Mouse (Mus musculus) bone marrow macrophage, adult 2 months (primary cell): ENCODE measurements at regions not wholly inside any gene's neighbourhood (a gene's known extent, or its start where the extent isn't known, plus 50 kb on each side); places are given as distances from the start of the nearest gene placed in this dataset.

ENCODE experiments used
- H3K27ac ChIP-seq: 2 replicates; pipeline ENCODE4 v1.5.1; 2012; ENCODE audit warnings: low read depth, low read length; ENCODE audit not compliant: insufficient read depth
- H3K4me1 ChIP-seq: 2 replicates; pipeline ENCODE4 v1.6.1; 2012; ENCODE audit warnings: low read length; ENCODE audit not compliant: control insufficient read depth, insufficient read depth
- H3K4me3 ChIP-seq: 2 replicates; pipeline ENCODE4 v1.5.1; 2012; ENCODE audit warnings: mild to moderate bottlenecking, low read length, moderate library complexity; ENCODE audit not compliant: insufficient read depth
- CTCF ChIP-seq: IDR thresholded peaks from 2 replicates; pipeline ENCODE4 v1.5.1; 2012; ENCODE audit warnings: low read depth, mild to moderate bottlenecking, low read length, moderate library complexity
- POLR2A ChIP-seq: IDR thresholded peaks from 2 replicates; pipeline ENCODE4 v1.6.1; 2012; ENCODE audit warnings: mild to moderate bottlenecking, low read depth, low read length, borderline replicate concordance

- no peak overlapping the region for H3K4me3 ChIP-seq
- TF ChIP-seq POLR2A (no peak), CTCF (no peak)
- H3K27ac ChIP-seq: no peak overlapping the region
- H3K4me1 ChIP-seq: no peaks in the 10 kb centered on the region
These were observed 670.0 kb downstream of the Kcnj2 start for GRCm38 (mm10) chr11:111735961-111736360.

GRCm38 (mm10) chr11:111743356-111743755 is 677.4 kb downstream of the Kcnj2 start:
- Histone ChIP-seq H3K4me3 (no peak overlapping the region), H3K4me1 (no peaks in the 10 kb centered on the region), H3K27ac (no peak overlapping the region)
- TF ChIP-seq CTCF (no peak), POLR2A (no peak)

GRCm38 (mm10) chr11:111747262-111747946 is 681.4 kb downstream of the Kcnj2 start:
- Histone ChIP-seq H3K4me3 (no peak overlapping the region), H3K4me1 (no peaks in the 10 kb centered on the region), H3K27ac (no peak overlapping the region)
- no peak for TF ChIP-seq POLR2A

GRCm38 (mm10) chr11:111747947-111748322 is 682.0 kb downstream of the Kcnj2 start:
- no peak overlapping the region for H3K4me3 ChIP-seq
- TF ChIP-seq POLR2A (no peak), CTCF (no peak)
- H3K27ac ChIP-seq: no peak overlapping the region
- H3K4me1 ChIP-seq: no peaks in the 10 kb centered on the region

- TF ChIP-seq CTCF (no peak), POLR2A (no peak)
- H3K4me1 ChIP-seq: no peaks in the 10 kb centered on the region
- H3K27ac ChIP-seq: no peak overlapping the region
- H3K4me3 ChIP-seq: no peak overlapping the region
These were observed 682.5 kb downstream of the Kcnj2 start for GRCm38 (mm10) chr11:111748496-111748895.

GRCm38 (mm10) chr11:111754735-111755134 is 688.8 kb downstream of the Kcnj2 start:
- no peak for TF ChIP-seq POLR2A
- no peak for TF ChIP-seq CTCF
- no peak overlapping the region for H3K27ac ChIP-seq
- H3K4me1 ChIP-seq: no peaks in the 10 kb centered on the region
- no peak overlapping the region for H3K4me3 ChIP-seq

GRCm38 (mm10) chr11:111763081-111763480 is 697.1 kb downstream of the Kcnj2 start:
- H3K4me1 ChIP-seq: no peaks in the 10 kb centered on the region
- no peak overlapping the region for H3K4me3 ChIP-seq
- TF ChIP-seq CTCF: no peak
- no peak overlapping the region for H3K27ac ChIP-seq

GRCm38 (mm10) chr11:111766371-111767011 is 700.5 kb downstream of the Kcnj2 start:
- TF ChIP-seq POLR2A: no peak
- TF ChIP-seq CTCF: no peak
- H3K27ac ChIP-seq: no peak overlapping the region
- no peaks in the 10 kb centered on the region for H3K4me1 ChIP-seq
- no peak overlapping the region for H3K4me3 ChIP-seq

GRCm38 (mm10) chr11:111767012-111767392 is 701.0 kb downstream of the Kcnj2 start:
- TF ChIP-seq POLR2A: no peak
- TF ChIP-seq CTCF: no peak
- Histone ChIP-seq H3K4me1 (no peaks in the 10 kb centered on the region), H3K27ac (no peak overlapping the region), H3K4me3 (no peak overlapping the region)

- Histone ChIP-seq H3K27ac (no peak overlapping the region), H3K4me3 (no peak overlapping the region)
These were observed 708.2 kb downstream of the Kcnj2 start for GRCm38 (mm10) chr11:111774108-111774679.

More at GRCm38 (mm10) chr11:111774108-111774679, 708.2 kb downstream of the Kcnj2 start:
- no peaks in the 10 kb centered on the region for H3K4me1 ChIP-seq
- TF ChIP-seq CTCF (no peak), POLR2A (no peak)
